Mouse (Mus musculus) ES-CJ7 (cell line): ENCODE measurements around the gene Sipa1l3.

ENCODE experiments used
- DNase-seq: peaks from one replicate; pipeline ENCODE4 v3.0.0; 2011; ENCODE audit warnings: low read depth, low spot score

Gene Sipa1l3

GRCm38 (mm10) chr7:29446156-29446555, 72.3 kb downstream of the Sipa1l3 start:
- peak; percentile 81 for DNase-seq

- no peak for DNase-seq
Observed at GRCm38 (mm10) chr7:29444527-29444926, 73.9 kb downstream of the Sipa1l3 start.

GRCm38 (mm10) chr7:29444070-29444469, 74.4 kb downstream of the Sipa1l3 start:
- no peak for DNase-seq

GRCm38 (mm10) chr7:29441793-29442192, 76.6 kb downstream of the Sipa1l3 start:
- no peak for DNase-seq

GRCm38 (mm10) chr7:29441151-29441550, 77.3 kb downstream of the Sipa1l3 start:
- no peak for DNase-seq

GRCm38 (mm10) chr7:29438655-29439282, 79.7 kb downstream of the Sipa1l3 start:
- DNase-seq, result no peak

- no peak for DNase-seq
Observed at GRCm38 (mm10) chr7:29438204-29438603, 80.2 kb downstream of the Sipa1l3 start.

- DNase-seq, result no peak
Observed at GRCm38 (mm10) chr7:29437072-29437471, 81.4 kb downstream of the Sipa1l3 start.

GRCm38 (mm10) chr7:29434313-29435035, 84.0 kb downstream of the Sipa1l3 start:
- DNase-seq, result no peak

- DNase-seq, result no peak
Observed at GRCm38 (mm10) chr7:29433725-29434124, 84.7 kb downstream of the Sipa1l3 start.

GRCm38 (mm10) chr7:29432947-29433553, 85.4 kb downstream of the Sipa1l3 start:
- DNase-seq, result no peak

GRCm38 (mm10) chr7:29432180-29432946, 86.1 kb downstream of the Sipa1l3 start:
- DNase-seq, result no peak

- peak; percentile 52 for DNase-seq
Observed at GRCm38 (mm10) chr7:29430739-29431211, 87.7 kb downstream of the Sipa1l3 start.

- DNase-seq, result no peak
Observed at GRCm38 (mm10) chr7:29426056-29426455, 92.4 kb downstream of the Sipa1l3 start.

GRCm38 (mm10) chr7:29425413-29425827, 93.0 kb downstream of the Sipa1l3 start:
- no peak for DNase-seq

- no peak for DNase-seq
Observed at GRCm38 (mm10) chr7:29424690-29425089, 93.8 kb downstream of the Sipa1l3 start.

GRCm38 (mm10) chr7:29421909-29422244, 96.6 kb downstream of the Sipa1l3 start:
- DNase-seq, result no peak

- DNase-seq, result no peak
Observed at GRCm38 (mm10) chr7:29421240-29421908, 97.1 kb downstream of the Sipa1l3 start.

GRCm38 (mm10) chr7:29419836-29420235, 98.6 kb downstream of the Sipa1l3 start:
- peak; percentile 75 for DNase-seq

GRCm38 (mm10) chr7:29418231-29418630, 100.2 kb downstream of the Sipa1l3 start:
- no peak for DNase-seq

GRCm38 (mm10) chr7:29417332-29418069, 100.9 kb downstream of the Sipa1l3 start:
- DNase-seq, result peak; percentile 97
